Comparison of ENCODE assay signal across 12 mouse cellular contexts in the genomic region with DNA sequence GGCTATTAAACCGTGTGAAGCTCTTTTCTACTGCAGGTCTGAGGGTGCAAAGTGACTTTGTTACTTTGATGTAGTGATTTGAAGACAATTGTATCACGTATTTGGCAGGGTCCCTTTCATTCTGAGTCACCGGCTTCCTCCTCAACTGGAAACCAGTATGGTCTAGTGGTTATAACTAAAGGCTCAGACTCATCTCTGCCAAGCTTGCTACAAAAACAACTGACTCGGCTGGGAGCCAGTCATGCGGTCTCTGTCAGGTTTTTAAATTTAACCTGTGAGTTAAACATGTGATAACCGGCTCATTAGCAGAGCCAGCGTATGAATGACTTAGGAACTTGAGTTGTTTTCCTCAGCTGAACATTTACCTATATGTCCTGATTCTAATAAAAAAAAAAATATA. TPM values are rescaled to one million over a fixed set of nuclear protein-coding genes. Genes with fewer than 3 reads are reported as not detected.
DNase-seq lines count a peak whose midpoint lies in the region; ATAC-seq and TF ChIP-seq lines count a peak whose summit lies in the region.
"Had no signal": no experiment of that assay in that cellular context is flagged by ENCODE, and none has a peak within 500 bp of the region (broad histone marks: within the 10 kb centered on the region; RNA-seq: fewer than 3 reads in every experiment).

No protein-coding gene starts in this region.

- TF ChIP-seq CTCF in cerebellum, adult 2 months (IDR thresholded peaks at IDR 0.05; ENCODE audit: borderline replicate concordance, insufficient read depth, low read depth, low read length), result no peak

- no peak for TF ChIP-seq POLR2A in cerebellum, adult 2 months (IDR thresholded peaks at IDR 0.05; ENCODE audit: borderline replicate concordance, insufficient read depth, low read length)

- H3K9ac ChIP-seq in midbrain, embryonic 14.5 days (replicated peaks; ENCODE audit: low read length), result no peak overlapping the region
- H3K9ac ChIP-seq: hindbrain, embryonic 14.5 days; liver, embryonic 13.5 days; stomach, embryonic 15.5 days had no signal

- no peaks in the 10 kb centered on the region for H3K9me3 ChIP-seq in midbrain, embryonic 14.5 days (ENCODE audit: control insufficient read depth, low read length)
- H3K9me3 ChIP-seq: liver, embryonic 13.5 days; stomach, embryonic 15.5 days had no signal

- peaks cover 5% of the 10 kb centered on the region; the same call in 1 of the 2 replicates for H3K4me1 ChIP-seq in cerebellum, adult 2 months (ENCODE audit: control insufficient read depth, insufficient read depth, low read length)
- no peaks in the 10 kb centered on the region for H3K4me1 ChIP-seq in midbrain, embryonic 14.5 days (ENCODE audit: control insufficient read depth, insufficient read depth, low read length)
- H3K4me1 ChIP-seq: liver, embryonic 13.5 days; stomach, embryonic 15.5 days had no signal

- WGBS in cerebellum, adult 2 months, result 23% methylated on average over 7 of the region's 7 CpGs
- 84% methylated on average over 7 of the region's 7 CpGs for WGBS in midbrain, embryonic 14.5 days

- no peak overlapping the region for H3K4me2 ChIP-seq in midbrain, embryonic 14.5 days (ENCODE audit: low read length)
- H3K4me2 ChIP-seq: hindbrain, embryonic 14.5 days; liver, embryonic 13.5 days; stomach, embryonic 15.5 days had no signal

- no peak overlapping the region for H3K4me3 ChIP-seq in cerebellum, adult 2 months (replicated peaks; ENCODE audit: insufficient read depth, low read depth, low read length)
- no peak overlapping the region for H3K4me3 ChIP-seq in midbrain, embryonic 14.5 days (replicated peaks; ENCODE audit: low read depth, low read length)
- H3K4me3 ChIP-seq: liver, embryonic 13.5 days; stomach, embryonic 15.5 days had no signal

- no peak for ATAC-seq in cerebellum, adult (ENCODE audit: insufficient number of reproducible peaks, low FRiP score, low TSS enrichment)
- no peak for ATAC-seq in midbrain, embryonic 14.5 days (ENCODE audit: low FRiP score, low TSS enrichment)
- ATAC-seq: forebrain, embryonic 14.5 days had no signal

- intact Hi-C loops in heart, postnatal 14 days (cut with DNase I), result no loop called here

- no peaks in the 10 kb centered on the region for H3K27me3 ChIP-seq in cerebellum, adult 2 months (ENCODE audit: control insufficient read depth, insufficient read depth, low read length)
- no peaks in the 10 kb centered on the region for H3K27me3 ChIP-seq in splenic B cell, adult 2 months (ENCODE audit: control insufficient read depth, insufficient read depth, low read length, poor library complexity, severe bottlenecking)
- no peaks in the 10 kb centered on the region for H3K27me3 ChIP-seq in midbrain, embryonic 14.5 days (ENCODE audit: control insufficient read depth, insufficient read depth, low read length)
- H3K27me3 ChIP-seq: liver, embryonic 13.5 days; stomach, embryonic 15.5 days had no signal

- H3K36me3 ChIP-seq in splenic B cell, adult 2 months (ENCODE audit: control insufficient read depth, insufficient read depth, low read length, poor library complexity, severe bottlenecking), result no peaks in the 10 kb centered on the region
- no peaks in the 10 kb centered on the region; the same call in none of the 2 replicates for H3K36me3 ChIP-seq in midbrain, embryonic 14.5 days (ENCODE audit: control insufficient read depth, insufficient read depth, low read length)
- H3K36me3 ChIP-seq: stomach, embryonic 15.5 days had no signal

- H3K27ac ChIP-seq in cerebellum, adult 2 months (ENCODE audit: insufficient read depth, low read length), result no peak overlapping the region
- H3K27ac ChIP-seq in midbrain, embryonic 14.5 days (replicated peaks; ENCODE audit: low read depth, low read length), result no peak overlapping the region
- H3K27ac ChIP-seq: hindbrain, embryonic 14.5 days; liver, embryonic 13.5 days; stomach, embryonic 15.5 days had no signal

- DNase-seq in cerebellum, adult 2 months, result peak; percentile 45 to 69
- DNase-seq in layer of hippocampus, adult 9-11 months, result peak; percentile 55
- no peak for DNase-seq in layer of hippocampus, postnatal 14 days (ENCODE audit: low spot score in 2 of 2)
- peak; percentile 49 to 66 for DNase-seq in heart, postnatal 14 days
- DNase-seq in splenic B cell, adult 2 months (ENCODE audit: low read depth, low spot score), result peak; percentile 64
- DNase-seq in thymus, postnatal 4 days, result no peak
- no peak for DNase-seq in midbrain, embryonic 14.5 days
- DNase-seq: liver, embryonic 13.5 days had no signal

RNA-seq across cellular contexts. Expression of gene Gnptab, which starts 26.9 kb away (rescaled TPM):
- 38.8 and 41.2 TPM in 2 replicates for polyA plus RNA-seq in cerebellum, adult 2 months (2012; rRNA removed)
- total RNA-seq in layer of hippocampus, postnatal 14 days (2021), result 10 to 100 TPM; 83.8 to 96.8 TPM
- total RNA-seq in heart, postnatal 14 days (2021), result 10 to 100 TPM; 30.5 to 32.2 TPM
- polyA plus RNA-seq in midbrain, embryonic 14.5 days (2014; fragmentation: Nextera tagmentation; extraction: Ambion mirVana), result 18.1 and 20.0 TPM in 2 replicates

RNA-seq across cellular contexts. Expression of gene Dram1, which starts 26.9 kb away (rescaled TPM):
- polyA plus RNA-seq in cerebellum, adult 2 months (2012; rRNA removed), result 0.43 and 0.80 TPM in 2 replicates
- total RNA-seq in layer of hippocampus, postnatal 14 days (2021), result 1 to 10 TPM; 1.5 to 1.6 TPM
- 1 to 10 TPM; 3.8 to 3.9 TPM for total RNA-seq in heart, postnatal 14 days (2021)
- polyA plus RNA-seq in midbrain, embryonic 14.5 days (2014; fragmentation: Nextera tagmentation; extraction: Ambion mirVana), result 0.18 and 0.50 TPM in 2 replicates

RNA-seq across cellular contexts. Expression of gene Sycp3, which starts 53.6 kb away (rescaled TPM):
- polyA plus RNA-seq in cerebellum, adult 2 months (2012; rRNA removed), result 0.33 and 0.54 TPM in 2 replicates
- under 1 TPM; 0.48 to 0.93 TPM for total RNA-seq in layer of hippocampus, postnatal 14 days (2021)
- total RNA-seq in heart, postnatal 14 days (2021), result not detected
- polyA plus RNA-seq in midbrain, embryonic 14.5 days (2014; fragmentation: Nextera tagmentation; extraction: Ambion mirVana), result 0.67 TPM in 1 of 2 replicates, not detected in the other
- polyA plus RNA-seq: forebrain, embryonic 14.5 days had no signal

Comparison
In these comparisons a context has a peak if more than half of its experiments do, and no peak if none do; other contexts are left out.
1. DNase-seq: peak in cerebellum, adult 2 months (2 of 2), layer of hippocampus, adult 9-11 months (single experiment), heart, postnatal 14 days (2 of 2) and splenic B cell, adult 2 months (single experiment); none in layer of hippocampus, postnatal 14 days (0 of 2), thymus, postnatal 4 days (single experiment) and midbrain, embryonic 14.5 days (single experiment).